Mouse (Mus musculus) bone marrow macrophage, adult 2 months (primary cell): ENCODE results near the gene Fam155a.

Source experiments
- CTCF ChIP-seq: IDR thresholded peaks from 2 replicates; pipeline ENCODE4 v1.5.1; 2012; ENCODE audit warnings: low read depth, mild to moderate bottlenecking, low read length, moderate library complexity
- POLR2A ChIP-seq: IDR thresholded peaks from 2 replicates; pipeline ENCODE4 v1.6.1; 2012; ENCODE audit warnings: mild to moderate bottlenecking, low read depth, low read length, borderline replicate concordance

DNA sequence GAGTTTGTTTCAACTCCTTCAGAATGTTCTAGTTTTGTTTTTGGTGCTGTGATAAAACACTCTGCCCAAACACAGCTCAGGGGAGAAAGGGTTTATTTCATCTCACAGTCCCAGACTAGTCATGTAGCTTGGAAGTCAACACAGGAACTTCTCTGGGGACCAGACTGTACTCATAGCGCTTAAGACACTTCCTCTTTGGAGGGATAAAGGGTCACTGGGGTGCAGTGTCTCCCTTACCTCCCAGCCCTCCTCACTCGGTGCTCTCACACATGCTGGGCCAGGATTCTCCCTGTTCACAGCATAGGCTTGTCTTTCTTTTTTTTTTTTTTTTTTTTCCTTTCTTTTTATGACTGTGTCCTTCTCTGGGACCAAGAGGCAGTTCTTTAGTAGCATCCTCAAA lies 585.8 kb downstream of the Fam155a start:
- TF ChIP-seq CTCF (no peak), POLR2A (no peak)
